Mouse (Mus musculus) C2C12 (cell line): ENCODE results near the gene Smim14.

Source experiments
- CTCF ChIP-seq: IDR thresholded peaks from one replicate; pipeline ENCODE4 v1.5.1; 2011; ENCODE audit not compliant: control insufficient read depth, insufficient read depth, insufficient read length
- MAX ChIP-seq: IDR thresholded peaks from one replicate; pipeline ENCODE4 v1.6.1; 2011; ENCODE audit warnings: mild to moderate bottlenecking, control low read depth
- MYOD1 ChIP-seq: IDR thresholded peaks from one replicate; pipeline ENCODE4 v1.6.1; 2011; ENCODE audit warnings: low read depth; ENCODE audit not compliant: control insufficient read depth, insufficient read length
- MYOG ChIP-seq: IDR thresholded peaks from one replicate; pipeline ENCODE4 v1.6.1; 2011; ENCODE audit not compliant: control insufficient read depth, insufficient read length; ENCODE audit errors: extremely low read depth
- USF1 ChIP-seq: IDR thresholded peaks from one replicate; pipeline ENCODE4 v1.6.1; 2011; ENCODE audit warnings: low read depth, mild to moderate bottlenecking, control low read depth, moderate library complexity

DNA sequence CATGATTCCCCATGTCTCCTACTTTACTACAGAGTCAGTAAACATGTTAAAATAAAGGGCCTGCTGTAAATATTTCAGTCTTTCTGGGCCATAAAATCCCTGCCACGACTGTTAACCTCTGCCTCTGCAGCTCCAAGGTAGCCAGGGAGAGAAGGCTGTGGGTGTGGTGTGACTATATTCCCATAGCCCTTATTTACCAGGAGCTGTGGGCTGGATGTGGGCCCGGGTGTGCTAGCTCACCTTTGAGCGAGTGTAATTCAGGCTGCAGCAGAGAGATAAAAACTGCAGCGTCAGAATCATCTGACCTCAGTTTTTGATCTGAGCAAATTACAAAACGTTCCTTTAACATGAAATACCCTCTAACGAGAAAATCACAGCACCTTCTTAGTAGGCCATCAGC lies 116.2 kb downstream of the Smim14 start:
- TF ChIP-seq MYOD1, result no peak
- TF ChIP-seq CTCF, result no peak
- TF ChIP-seq USF1, result no peak
- no peak for TF ChIP-seq MAX
- no peak for TF ChIP-seq MYOG
